Mouse (Mus musculus) liver, adult 2 months (tissue): ENCODE measurements around the gene Mrps26.

Experiments used
- CTCF ChIP-seq: fragments of 200-500 bp; IDR thresholded peaks from 2 replicates; pipeline ENCODE4 v1.5.1; 2011; ENCODE audit warnings: low read depth, low read length, control low read depth
- POLR2A ChIP-seq: fragments of 200-500 bp; IDR thresholded peaks from 2 replicates; pipeline ENCODE4 v1.6.1; 2011; ENCODE audit warnings: low read length, control low read depth; ENCODE audit not compliant: insufficient read depth; ENCODE audit errors: extremely low read depth

- TF ChIP-seq CTCF (no peak), POLR2A (no peak)
Measured at GRCm38 (mm10) chr2:130575873-130576272, 12.3 kb downstream of the Mrps26 start, which contains the start of gene Oxt.
